Mouse (Mus musculus): ENCODE results near the gene Trhr2. TPM values are rescaled to one million over a fixed set of nuclear protein-coding genes. Genes with fewer than 3 reads are reported as not detected.
"Not testable (repeated sequence)": the region's sequence is repeated elsewhere in the genome, so short reads cannot be mapped to it uniquely, and the experiment has no call there.

Trhr2 gene
- polyA plus RNA-seq, 1 experiment from 2014 or later = 0.60 TPM

- peaks cover 12% of the 10 kb centered on the region for H3K4me1 ChIP-seq (ENCODE audit: control insufficient read depth, insufficient read depth, low read depth, low read length)
- 70% methylated on average over 8 of the region's 8 CpGs for WGBS
- no peak overlapping the region for H3K9ac ChIP-seq (ENCODE audit: low read depth, low read length)
- peaks cover 2% of the 10 kb centered on the region; the same call in 1 of the 2 replicates for H3K27me3 ChIP-seq (replicated peaks; ENCODE audit: control insufficient read depth, insufficient read depth, low read length)
- H3K27ac ChIP-seq (ENCODE audit: low read depth, low read length) = no peak overlapping the region
- no peaks in the 10 kb centered on the region for H3K9me3 ChIP-seq (ENCODE audit: control insufficient read depth, low read length)
- no peak for ATAC-seq
- H3K4me2 ChIP-seq (ENCODE audit: low read length) = no peak overlapping the region
- no peak overlapping the region for H3K4me3 ChIP-seq (ENCODE audit: low read length)
- no peaks in the 10 kb centered on the region for H3K36me3 ChIP-seq (ENCODE audit: control insufficient read depth, insufficient read depth, low read length)
Measured at GRCm38 (mm10) chr8:122329072-122329471, 31.5 kb downstream of the Trhr2 start.

GRCm38 (mm10) chr8:122326114-122326542 is 34.4 kb downstream of the Trhr2 start:
- Histone ChIP-seq H3K27ac (ENCODE audit: low read depth, low read length) (no peak overlapping the region), H3K4me3 (ENCODE audit: low read length) (no peak overlapping the region), H3K4me1 (ENCODE audit: control insufficient read depth, insufficient read depth, low read depth, low read length) (peaks cover 11% of the 10 kb centered on the region), H3K9ac (ENCODE audit: low read depth, low read length) (0 out of 2 replicates have a peak overlapping the region, but pooled peaks have one; percentile 3), H3K4me2 (ENCODE audit: low read length) (peak overlapping the region; percentile 20; the same call in 1 of the 2 replicates), H3K9me3 (ENCODE audit: control insufficient read depth, low read length) (no peaks in the 10 kb centered on the region), H3K36me3 (ENCODE audit: control insufficient read depth, insufficient read depth, low read length) (no peaks in the 10 kb centered on the region), H3K27me3 (replicated peaks; ENCODE audit: control insufficient read depth, insufficient read depth, low read length) (peaks cover 3% of the 10 kb centered on the region; the same call in 1 of the 2 replicates)
- 31% methylated on average over 14 of the region's 14 CpGs for WGBS
- no peak for ATAC-seq

GRCm38 (mm10) chr8:122325196-122325595 is 35.4 kb downstream of the Trhr2 start:
- no peak overlapping the region for H3K27ac ChIP-seq (ENCODE audit: low read depth, low read length)
- H3K4me1 ChIP-seq (ENCODE audit: control insufficient read depth, insufficient read depth, low read depth, low read length) = peaks cover 10% of the 10 kb centered on the region

GRCm38 (mm10) chr8:122323951-122324402 is 36.6 kb downstream of the Trhr2 start:
- H3K36me3 ChIP-seq (ENCODE audit: control insufficient read depth, insufficient read depth, low read length); ATAC-seq; H3K4me2 ChIP-seq (ENCODE audit: low read length); H3K4me3 ChIP-seq (ENCODE audit: low read length); H3K9me3 ChIP-seq (ENCODE audit: control insufficient read depth, low read length); H3K27me3 ChIP-seq (replicated peaks; ENCODE audit: control insufficient read depth, insufficient read depth, low read length); H3K4me1 ChIP-seq (ENCODE audit: control insufficient read depth, insufficient read depth, low read depth, low read length); H3K27ac ChIP-seq (ENCODE audit: low read depth, low read length): not testable (repeated sequence)
- 9% methylated on average over 11 of the region's 13 CpGs for WGBS
- H3K9ac ChIP-seq (ENCODE audit: low read depth, low read length) = peak overlapping the region; percentile 28; the same call in 1 of the 2 replicates

More at GRCm38 (mm10) chr8:122325196-122325595, 35.4 kb downstream of the Trhr2 start:
- H3K27me3 ChIP-seq (replicated peaks; ENCODE audit: control insufficient read depth, insufficient read depth, low read length) = peaks cover 3% of the 10 kb centered on the region; the same call in 1 of the 2 replicates
- no peaks in the 10 kb centered on the region for H3K36me3 ChIP-seq (ENCODE audit: control insufficient read depth, insufficient read depth, low read length)
- H3K4me3 ChIP-seq (ENCODE audit: low read length) = no peak overlapping the region
- no peaks in the 10 kb centered on the region for H3K9me3 ChIP-seq (ENCODE audit: control insufficient read depth, low read length)
- no peak for ATAC-seq
- H3K4me2 ChIP-seq (ENCODE audit: low read length) = no peak overlapping the region
- H3K9ac ChIP-seq (ENCODE audit: low read depth, low read length) = peak overlapping the region; percentile 3; the same call in 1 of the 2 replicates
- 82% methylated on average over 2 of the region's 2 CpGs for WGBS

GRCm38 (mm10) chr8:122322792-122323191 is 37.8 kb downstream of the Trhr2 start:
- no peak overlapping the region for H3K9ac ChIP-seq (ENCODE audit: low read depth, low read length)
- H3K9me3 ChIP-seq (ENCODE audit: control insufficient read depth, low read length) = no peaks in the 10 kb centered on the region
- H3K36me3 ChIP-seq (ENCODE audit: control insufficient read depth, insufficient read depth, low read length) = no peaks in the 10 kb centered on the region
- WGBS = 62% methylated on average over 11 of the region's 11 CpGs
- no peak overlapping the region for H3K4me3 ChIP-seq (ENCODE audit: low read length)
- H3K4me2 ChIP-seq (ENCODE audit: low read length) = no peak overlapping the region
- peaks cover 3% of the 10 kb centered on the region; the same call in 1 of the 2 replicates for H3K4me1 ChIP-seq (ENCODE audit: control insufficient read depth, insufficient read depth, low read depth, low read length)
- ATAC-seq = no peak
- H3K27me3 ChIP-seq (replicated peaks; ENCODE audit: control insufficient read depth, insufficient read depth, low read length) = peaks cover 3% of the 10 kb centered on the region; the same call in 1 of the 2 replicates
- H3K27ac ChIP-seq (ENCODE audit: low read depth, low read length) = no peak overlapping the region

GRCm38 (mm10) chr8:122322126-122322525 is 38.4 kb downstream of the Trhr2 start:
- H3K4me1 ChIP-seq (ENCODE audit: control insufficient read depth, insufficient read depth, low read depth, low read length) = peaks cover 3% of the 10 kb centered on the region; the same call in 1 of the 2 replicates
- no peak overlapping the region for H3K27ac ChIP-seq (ENCODE audit: low read depth, low read length)
- no peaks in the 10 kb centered on the region for H3K9me3 ChIP-seq (ENCODE audit: control insufficient read depth, low read length)
- no peak overlapping the region for H3K9ac ChIP-seq (ENCODE audit: low read depth, low read length)
- H3K27me3 ChIP-seq (replicated peaks; ENCODE audit: control insufficient read depth, insufficient read depth, low read length) = peaks cover 3% of the 10 kb centered on the region; the same call in 1 of the 2 replicates
- WGBS = 84% methylated on average over 7 of the region's 7 CpGs
- H3K36me3 ChIP-seq (ENCODE audit: control insufficient read depth, insufficient read depth, low read length) = no peaks in the 10 kb centered on the region
- no peak overlapping the region for H3K4me2 ChIP-seq (ENCODE audit: low read length)
- ATAC-seq = no peak
- H3K4me3 ChIP-seq (ENCODE audit: low read length) = no peak overlapping the region

- Histone ChIP-seq H3K4me3 (ENCODE audit: low read length) (no peak overlapping the region), H3K27ac (ENCODE audit: low read depth, low read length) (no peak overlapping the region), H3K9ac (ENCODE audit: low read depth, low read length) (no peak overlapping the region), H3K9me3 (ENCODE audit: control insufficient read depth, low read length) (no peaks in the 10 kb centered on the region), H3K4me1 (ENCODE audit: control insufficient read depth, insufficient read depth, low read depth, low read length) (peaks cover 3% of the 10 kb centered on the region; the same call in 1 of the 2 replicates), H3K4me2 (ENCODE audit: low read length) (no peak overlapping the region), H3K27me3 (replicated peaks; ENCODE audit: control insufficient read depth, insufficient read depth, low read length) (peaks cover 3% of the 10 kb centered on the region; the same call in 1 of the 2 replicates), H3K36me3 (ENCODE audit: control insufficient read depth, insufficient read depth, low read length) (no peaks in the 10 kb centered on the region)
- no peak for ATAC-seq
- WGBS = 66% methylated on average over 10 of the region's 10 CpGs
Measured at GRCm38 (mm10) chr8:122321455-122321921, 39.1 kb downstream of the Trhr2 start.

- peaks cover 3% of the 10 kb centered on the region; the same call in 1 of the 2 replicates for H3K4me1 ChIP-seq (ENCODE audit: control insufficient read depth, insufficient read depth, low read depth, low read length)
- peaks cover 3% of the 10 kb centered on the region; the same call in 1 of the 2 replicates for H3K27me3 ChIP-seq (replicated peaks; ENCODE audit: control insufficient read depth, insufficient read depth, low read length)
- H3K4me3 ChIP-seq (ENCODE audit: low read length) = no peak overlapping the region
- no peaks in the 10 kb centered on the region for H3K36me3 ChIP-seq (ENCODE audit: control insufficient read depth, insufficient read depth, low read length)
- ATAC-seq = no peak
- no peaks in the 10 kb centered on the region for H3K9me3 ChIP-seq (ENCODE audit: control insufficient read depth, low read length)
- H3K27ac ChIP-seq (ENCODE audit: low read depth, low read length) = peak overlapping the region; percentile 30; the same call in 1 of the 2 replicates
- H3K9ac ChIP-seq (ENCODE audit: low read depth, low read length) = no peak overlapping the region
- WGBS = 9% methylated on average over 3 of the region's 3 CpGs
- no peak overlapping the region for H3K4me2 ChIP-seq (ENCODE audit: low read length)
Measured at GRCm38 (mm10) chr8:122320541-122320940, 40.0 kb downstream of the Trhr2 start.

- Histone ChIP-seq H3K4me3 (ENCODE audit: low read length) (no peak overlapping the region), H3K27me3 (replicated peaks; ENCODE audit: control insufficient read depth, insufficient read depth, low read length) (peaks cover 3% of the 10 kb centered on the region; the same call in 1 of the 2 replicates), H3K4me1 (ENCODE audit: control insufficient read depth, insufficient read depth, low read depth, low read length) (peaks cover 3% of the 10 kb centered on the region; the same call in 1 of the 2 replicates), H3K9me3 (ENCODE audit: control insufficient read depth, low read length) (no peaks in the 10 kb centered on the region), H3K27ac (ENCODE audit: low read depth, low read length) (no peak overlapping the region), H3K4me2 (ENCODE audit: low read length) (no peak overlapping the region), H3K9ac (ENCODE audit: low read depth, low read length) (no peak overlapping the region), H3K36me3 (ENCODE audit: control insufficient read depth, insufficient read depth, low read length) (no peaks in the 10 kb centered on the region)
- ATAC-seq = no peak
- 84% methylated on average over 7 of the region's 7 CpGs for WGBS
Measured at GRCm38 (mm10) chr8:122319708-122320075, 40.9 kb downstream of the Trhr2 start.
